Mouse (Mus musculus) ovary, postnatal 10 days (tissue): ENCODE measurements around the gene Tor3a.

ENCODE experiments used
- DNase-seq: peaks from one replicate; pipeline ENCODE4 v3.0.0; 2022; ENCODE audit warnings: low spot score

The Tor3a gene

GRCm38 (mm10) chr1:156630965-156631364 is 43.2 kb downstream of the Tor3a start:
- no peak for DNase-seq

- no peak for DNase-seq
Observed at GRCm38 (mm10) chr1:156629984-156630383, 44.2 kb downstream of the Tor3a start.

GRCm38 (mm10) chr1:156626729-156627128 is 47.4 kb downstream of the Tor3a start:
- DNase-seq = no peak

- no peak for DNase-seq
Observed at GRCm38 (mm10) chr1:156624231-156624630, 49.9 kb downstream of the Tor3a start.

GRCm38 (mm10) chr1:156620951-156621350 is 53.2 kb downstream of the Tor3a start:
- DNase-seq = no peak

GRCm38 (mm10) chr1:156620292-156620909 is 53.8 kb downstream of the Tor3a start:
- no peak for DNase-seq

- DNase-seq = no peak
Observed at GRCm38 (mm10) chr1:156617811-156618210, 56.3 kb downstream of the Tor3a start.

GRCm38 (mm10) chr1:156616989-156617598 is 57.1 kb downstream of the Tor3a start:
- DNase-seq = no peak

GRCm38 (mm10) chr1:156615381-156616133 is 58.6 kb downstream of the Tor3a start:
- DNase-seq = peak; percentile 19

GRCm38 (mm10) chr1:156614710-156615109 is 59.4 kb downstream of the Tor3a start:
- no peak for DNase-seq

- DNase-seq = no peak
Observed at GRCm38 (mm10) chr1:156613855-156614530, 60.2 kb downstream of the Tor3a start.

- DNase-seq = no peak
Observed at GRCm38 (mm10) chr1:156610257-156610656, 63.9 kb downstream of the Tor3a start.

GRCm38 (mm10) chr1:156608496-156608895 is 65.7 kb downstream of the Tor3a start:
- no peak for DNase-seq

- DNase-seq = no peak
Observed at GRCm38 (mm10) chr1:156605940-156606339, 68.2 kb downstream of the Tor3a start.

- no peak for DNase-seq
Observed at GRCm38 (mm10) chr1:156605094-156605866, 68.9 kb downstream of the Tor3a start.
